Mouse (Mus musculus): ENCODE data around the gene Ppp1r13l.
A peak's percentile ranks its signal among the peaks of the same experiment; 100 is the strongest.

Ppp1r13l gene

GRCm38 (mm10) chr7:19359299-19359891 lies at the start of gene Ppp1r13l, which contains the start of gene Cd3eap:
Ppp1r13l (plus strand) TSS chr7:19359749.
Cd3eap (minus strand) TSS chr7:19359483.
- peak; percentile 66 to 84 for DNase-seq (ENCODE audit: low spot score in 2 of 2)

DNA sequence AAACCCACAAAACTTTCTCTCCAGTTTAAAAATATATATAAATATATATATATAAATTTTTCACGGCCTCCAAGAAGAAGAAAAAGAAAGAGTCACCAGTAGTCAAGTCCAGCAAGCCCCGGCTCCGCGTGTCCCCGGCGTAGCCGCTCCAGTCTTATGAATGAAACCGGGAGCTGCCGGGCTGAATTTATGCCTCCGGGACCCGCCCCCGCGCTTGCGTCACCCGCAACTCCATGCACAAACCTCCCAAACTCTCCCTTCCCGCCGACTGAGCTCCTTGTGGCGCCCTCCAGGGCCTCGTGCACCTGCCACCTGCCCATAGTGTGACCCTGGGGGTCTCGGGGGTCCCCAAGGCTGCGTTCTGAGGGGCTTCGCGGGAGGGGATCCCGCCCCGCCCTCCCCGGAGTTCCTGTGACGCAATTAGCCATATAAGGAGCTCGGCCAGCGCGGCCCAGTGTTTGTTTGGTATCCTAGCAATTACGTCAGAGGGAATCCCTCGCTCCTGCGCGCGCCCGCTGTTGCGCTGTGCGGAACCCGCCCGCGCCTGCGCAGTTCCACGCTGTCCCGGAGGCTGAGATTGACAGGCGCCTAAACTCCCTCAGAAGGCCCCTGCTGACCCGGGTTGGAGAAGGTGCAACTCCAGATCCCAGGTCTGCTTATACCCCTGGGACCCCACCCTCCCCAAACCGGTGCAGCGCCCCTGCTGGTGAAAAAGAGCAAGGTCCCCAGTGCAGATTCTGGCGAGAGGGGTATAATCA lies 49.5 kb upstream of the Ppp1r13l start, which contains the start of gene Fosb:
Gene Fosb, minus strand, starts transcription at position 168 of the 758 bp plus-strand sequence.
- peak; percentile 88 to 95 for DNase-seq (ENCODE audit: low spot score in 2 of 2)

- no peak for DNase-seq (ENCODE audit: low spot score in 2 of 2)
Measured at GRCm38 (mm10) chr7:19311991-19312390, 47.6 kb upstream of the Ppp1r13l start.

DNA sequence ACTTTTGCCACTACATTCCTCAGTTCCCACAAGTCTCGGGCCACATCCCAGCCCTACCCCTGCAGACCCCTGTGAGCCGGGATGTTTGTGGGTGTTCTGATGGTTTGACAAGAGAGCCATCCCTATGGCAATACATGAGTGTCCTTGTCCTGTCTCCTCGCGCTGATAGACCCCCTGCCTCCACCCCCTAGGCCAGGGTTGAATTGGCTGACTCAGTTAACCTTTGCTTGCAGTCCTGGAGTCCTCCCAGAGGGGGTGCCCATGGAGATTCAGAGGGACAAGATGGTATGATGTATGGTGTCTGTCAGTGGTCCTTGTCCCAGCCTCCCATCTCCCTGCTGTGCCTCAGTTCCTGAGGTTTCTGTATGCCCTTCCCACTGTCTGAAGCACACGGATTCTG lies 45.5 kb upstream of the Ppp1r13l start:
- DNase-seq (ENCODE audit: low spot score in 2 of 2): no peak

DNA sequence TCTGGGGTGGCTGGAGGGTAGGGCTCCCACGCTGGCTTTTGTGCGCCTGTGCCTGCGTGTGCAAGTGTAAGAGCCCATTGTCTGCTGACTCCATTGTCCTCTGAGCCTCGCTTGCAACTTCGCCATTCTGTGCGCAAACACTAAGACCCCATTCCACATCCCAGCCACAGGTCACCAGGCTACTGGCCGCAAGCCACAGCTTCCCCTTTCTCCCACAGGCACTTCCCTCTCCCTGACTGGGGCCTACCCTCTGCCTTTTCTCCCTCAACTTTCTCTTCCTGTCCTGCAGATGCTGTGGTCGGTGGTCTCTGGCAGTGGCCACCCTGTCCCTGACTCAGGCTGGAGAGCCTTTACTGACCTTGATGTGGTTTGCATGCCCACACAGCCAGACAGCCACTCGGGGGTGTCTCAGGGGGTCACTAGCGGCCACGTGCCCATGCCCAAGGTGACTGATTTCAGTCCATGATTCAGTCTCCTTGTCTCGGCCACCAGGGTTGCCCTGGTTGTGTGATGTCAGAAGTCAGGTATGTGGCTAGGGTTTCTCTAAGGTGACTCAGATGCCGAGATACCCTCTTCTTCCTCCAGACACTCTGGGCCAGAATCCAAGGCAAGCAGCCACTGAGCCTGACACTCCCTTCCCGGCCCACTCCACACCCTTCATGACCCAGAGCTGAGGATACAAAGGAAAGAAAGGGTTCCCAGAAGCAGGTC lies 42.9 kb upstream of the Ppp1r13l start:
- no peak for DNase-seq (ENCODE audit: low spot score in 2 of 2)

DNA sequence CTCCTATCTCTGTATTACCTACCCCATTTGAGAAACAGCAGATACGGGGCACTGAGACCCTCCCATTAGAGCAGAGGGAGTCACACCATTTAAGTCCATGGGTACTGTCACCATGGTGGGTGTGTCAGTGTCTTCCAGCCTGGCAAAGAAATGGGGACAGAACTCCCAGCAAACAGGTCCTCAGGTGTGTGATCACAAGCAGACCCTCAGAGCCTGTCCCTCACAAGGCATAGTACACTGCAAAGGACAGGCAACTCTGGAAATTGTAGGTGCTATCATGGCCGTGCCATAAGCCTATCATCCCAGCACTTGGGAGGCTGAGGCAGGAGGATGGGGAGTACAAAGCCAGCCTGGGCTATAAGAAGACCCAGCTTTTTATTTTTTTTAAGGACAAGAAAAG lies 41.3 kb upstream of the Ppp1r13l start:
- DNase-seq (ENCODE audit: low spot score in 2 of 2): no peak

DNA sequence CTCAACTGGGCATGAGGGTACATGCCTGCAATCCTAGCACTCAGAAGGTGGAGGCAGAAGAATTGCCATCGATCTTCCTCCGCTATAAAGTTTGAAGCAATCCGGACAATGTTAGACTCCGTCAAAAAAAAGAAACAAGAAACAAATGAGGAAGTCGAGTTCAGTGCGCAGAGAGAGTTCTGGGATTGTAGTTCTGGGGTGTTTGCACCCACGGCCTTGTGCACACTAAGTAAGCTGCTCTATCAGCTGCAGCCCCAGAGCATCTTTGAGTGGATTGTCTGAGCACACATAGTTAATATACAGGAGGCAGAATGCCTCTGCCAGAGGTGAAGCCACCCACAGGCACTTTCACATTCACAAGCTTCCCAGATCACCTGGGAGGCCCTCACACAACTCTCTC lies 40.9 kb upstream of the Ppp1r13l start:
- DNase-seq (ENCODE audit: low spot score in 2 of 2): no peak

- DNase-seq (ENCODE audit: low spot score in 2 of 2): no peak
Measured at GRCm38 (mm10) chr7:19319458-19319857, 40.1 kb upstream of the Ppp1r13l start.

DNA sequence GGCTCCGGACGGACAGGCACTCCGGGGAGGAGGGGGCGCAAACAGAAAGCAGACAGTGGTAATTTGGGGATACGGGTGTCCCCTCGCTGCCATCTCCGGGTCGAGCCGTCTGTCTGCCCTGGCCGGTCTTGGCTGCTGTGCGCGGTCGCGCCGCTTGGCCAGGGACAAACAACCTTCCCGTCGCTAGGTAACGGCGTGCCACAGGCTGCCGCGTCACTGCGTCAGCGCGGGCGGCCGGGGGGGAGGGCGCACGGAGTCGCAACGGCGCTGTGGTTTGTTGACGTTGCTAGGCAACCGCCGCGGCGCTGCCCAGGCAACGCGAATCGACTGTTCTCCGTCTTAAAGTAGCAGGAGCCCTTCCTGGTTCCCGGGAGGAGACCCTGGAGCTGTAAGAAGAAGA lies 39.6 kb upstream of the Ppp1r13l start:
- DNase-seq (ENCODE audit: low spot score in 2 of 2): peak; percentile 85 to 94

- no peak for DNase-seq (ENCODE audit: low spot score in 2 of 2)
Measured at GRCm38 (mm10) chr7:19320637-19321036, 38.9 kb upstream of the Ppp1r13l start.

DNA sequence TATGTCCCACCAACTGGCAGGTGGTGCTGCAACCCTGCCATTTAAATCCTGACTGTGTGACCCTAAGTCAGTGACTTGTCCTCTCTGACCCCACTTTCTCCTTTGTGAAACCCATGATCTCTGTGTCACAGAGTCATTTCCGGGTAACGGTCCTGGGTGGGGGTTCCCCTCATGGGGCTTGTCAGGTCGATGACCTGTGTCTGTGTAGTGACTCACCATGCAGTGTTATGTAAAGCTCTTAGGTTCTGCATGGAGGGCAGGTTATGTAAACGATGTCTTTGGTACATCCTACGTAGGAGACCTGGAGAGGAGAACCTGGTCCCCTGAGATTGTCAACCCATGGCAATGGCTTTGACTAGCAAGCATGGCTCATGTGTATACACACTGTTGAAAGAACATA lies 38.1 kb upstream of the Ppp1r13l start:
- no peak for DNase-seq (ENCODE audit: low spot score in 2 of 2)

- DNase-seq (ENCODE audit: low spot score in 2 of 2): no peak
Measured at GRCm38 (mm10) chr7:19322489-19322888, 37.1 kb upstream of the Ppp1r13l start.

DNA sequence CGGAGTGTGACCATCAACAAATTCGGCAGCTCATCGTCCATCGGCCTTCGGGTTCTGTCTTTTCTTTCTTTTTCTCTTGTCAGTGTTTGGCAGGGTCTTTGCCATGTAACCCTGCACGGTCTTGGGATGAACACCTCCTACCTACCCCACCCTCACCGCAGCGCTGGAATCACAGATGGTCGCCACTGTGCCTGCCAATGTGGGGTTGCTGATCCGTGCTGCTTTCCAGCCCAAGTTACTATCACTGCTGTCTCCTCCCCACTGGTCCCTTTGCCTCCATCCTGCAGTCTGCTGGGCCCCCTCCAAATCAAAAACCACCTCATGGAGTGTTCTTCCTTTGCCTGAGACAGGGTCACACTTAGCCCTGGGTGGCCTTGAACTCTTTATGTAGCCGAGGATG lies 35.3 kb upstream of the Ppp1r13l start:
- DNase-seq (ENCODE audit: low spot score in 2 of 2): no peak

- DNase-seq (ENCODE audit: low spot score in 2 of 2): no peak
Measured at GRCm38 (mm10) chr7:19325262-19326199, 34.0 kb upstream of the Ppp1r13l start.

- peak in 1 of 2 experiments; percentile 50 for DNase-seq (ENCODE audit: low spot score in 2 of 2)
Measured at GRCm38 (mm10) chr7:19326359-19326758, 33.2 kb upstream of the Ppp1r13l start.

GRCm38 (mm10) chr7:19327128-19327527 lies 32.4 kb upstream of the Ppp1r13l start:
- peak in 1 of 2 experiments; percentile 64 for DNase-seq (ENCODE audit: low spot score in 2 of 2)

DNA sequence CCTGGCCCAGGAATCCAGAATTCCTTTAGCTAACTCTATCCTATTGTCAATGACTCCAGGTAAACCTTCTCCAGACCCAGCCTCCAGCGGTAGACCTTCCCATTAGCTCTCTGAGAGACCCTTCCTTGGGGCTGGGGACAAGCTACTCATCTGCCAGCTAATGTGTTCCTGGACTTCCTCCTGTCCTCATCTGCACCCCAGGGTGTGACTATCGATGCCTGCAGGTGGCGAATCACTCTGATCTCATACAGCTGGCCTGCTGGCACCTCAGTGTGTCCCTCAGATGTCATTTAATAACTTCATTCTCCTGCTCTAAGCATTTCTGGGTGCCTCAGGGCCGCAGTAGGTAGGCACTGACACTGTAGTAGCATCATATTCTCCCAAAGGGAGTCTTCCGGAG lies 31.8 kb upstream of the Ppp1r13l start:
- DNase-seq (ENCODE audit: low spot score in 2 of 2): no peak

GRCm38 (mm10) chr7:19328425-19328824 lies 31.1 kb upstream of the Ppp1r13l start:
- DNase-seq (ENCODE audit: low spot score in 2 of 2): no peak

GRCm38 (mm10) chr7:19331910-19332309 lies 27.6 kb upstream of the Ppp1r13l start:
- DNase-seq (ENCODE audit: low spot score in 2 of 2): no peak

- DNase-seq (ENCODE audit: low spot score in 2 of 2): peak in 1 of 2 experiments; percentile 61
Measured at GRCm38 (mm10) chr7:19332709-19333352, 26.7 kb upstream of the Ppp1r13l start.

GRCm38 (mm10) chr7:19335583-19335982 lies 24.0 kb upstream of the Ppp1r13l start:
- DNase-seq (ENCODE audit: low spot score in 2 of 2): no peak
